Mouse (Mus musculus) testis, adult 2 months (tissue): ENCODE data around the gene Tom1l1. TPM values are rescaled to one million over a fixed set of nuclear protein-coding genes. Genes with fewer than 3 reads are reported as not detected.

Source experiments
- H3K27ac ChIP-seq: fragments of 200-500 bp; 2 replicates; pipeline ENCODE4 v1.5.1; 2012; ENCODE audit warnings: low read depth, low read length; ENCODE audit not compliant: control insufficient read depth, insufficient read depth
- H3K27me3 ChIP-seq: fragments of 200-500 bp; 2 replicates; pipeline ENCODE4 v1.6.1; 2012; ENCODE audit warnings: mild to moderate bottlenecking, low read length, moderate library complexity; ENCODE audit not compliant: control insufficient read depth, insufficient read depth
- H3K36me3 ChIP-seq: fragments of 200-500 bp; 2 replicates; pipeline ENCODE4 v1.6.1; 2012; ENCODE audit warnings: mild to moderate bottlenecking, low read length; ENCODE audit not compliant: control insufficient read depth, insufficient read depth
- H3K4me1 ChIP-seq: fragments of 200-500 bp; 2 replicates; pipeline ENCODE4 v1.6.1; 2012; ENCODE audit warnings: low read length; ENCODE audit not compliant: control insufficient read depth, insufficient read depth
- H3K4me3 ChIP-seq: fragments of 200-500 bp; 2 replicates; pipeline ENCODE4 v1.5.1; 2012; ENCODE audit warnings: low read depth, mild to moderate bottlenecking, low read length, moderate library complexity, mixed read lengths; ENCODE audit not compliant: control insufficient read depth
- CTCF ChIP-seq: fragments of 200-500 bp; IDR thresholded peaks from 2 replicates; pipeline ENCODE4 v1.5.1; 2012; ENCODE audit warnings: low read depth, mild to moderate bottlenecking, inconsistent platforms, low read length, moderate library complexity; ENCODE audit not compliant: control insufficient read depth, insufficient read depth, insufficient replicate concordance
- POLR2A ChIP-seq: fragments of 200-500 bp; IDR thresholded peaks from 2 replicates; pipeline ENCODE4 v1.6.1; 2012; ENCODE audit warnings: low read depth, mild to moderate bottlenecking, inconsistent platforms, low read length, moderate library complexity; ENCODE audit not compliant: control insufficient read depth
- polyA plus RNA-seq: library from polyadenylated mRNA; depleted of rRNA; stranded (reverse); fragments of >200 nt; gene quantifications from 2 replicates; pipeline ENCODE4 v1.2.3, GENCODE M21; 2012

Tom1l1 gene
- polyA plus RNA-seq, 1 experiment = 3.7 TPM

- H3K27ac ChIP-seq = no peak overlapping the region
- H3K4me1 ChIP-seq = no peaks in the 10 kb centered on the region
- H3K4me3 ChIP-seq = no peak overlapping the region
- no peak for TF ChIP-seq POLR2A
- TF ChIP-seq CTCF = no peak
- H3K27me3 ChIP-seq = no peaks in the 10 kb centered on the region
- no peaks in the 10 kb centered on the region for H3K36me3 ChIP-seq
Observed at GRCm38 (mm10) chr11:90632480-90632879, 55.7 kb downstream of the Tom1l1 start.

- no peaks in the 10 kb centered on the region for H3K4me1 ChIP-seq
- TF ChIP-seq POLR2A (no peak), CTCF (no peak)
- H3K4me3 ChIP-seq = no peak overlapping the region
- no peak overlapping the region for H3K27ac ChIP-seq
- no peaks in the 10 kb centered on the region for H3K27me3 ChIP-seq
- no peaks in the 10 kb centered on the region for H3K36me3 ChIP-seq
Observed at GRCm38 (mm10) chr11:90627751-90628150, 60.4 kb downstream of the Tom1l1 start.

GRCm38 (mm10) chr11:90625174-90625573 lies 63.0 kb downstream of the Tom1l1 start:
- no peak overlapping the region for H3K4me3 ChIP-seq
- H3K27me3 ChIP-seq = no peaks in the 10 kb centered on the region
- H3K27ac ChIP-seq = no peak overlapping the region
- H3K36me3 ChIP-seq = no peaks in the 10 kb centered on the region
- no peaks in the 10 kb centered on the region for H3K4me1 ChIP-seq
- TF ChIP-seq POLR2A = no peak
- TF ChIP-seq CTCF = no peak

GRCm38 (mm10) chr11:90623477-90623876 lies 64.7 kb downstream of the Tom1l1 start:
- Histone ChIP-seq H3K4me3 (no peak overlapping the region), H3K4me1 (no peaks in the 10 kb centered on the region), H3K27me3 (no peaks in the 10 kb centered on the region), H3K27ac (no peak overlapping the region), H3K36me3 (no peaks in the 10 kb centered on the region)
- TF ChIP-seq POLR2A = no peak
- TF ChIP-seq CTCF = no peak

GRCm38 (mm10) chr11:90622500-90622899 lies 65.7 kb downstream of the Tom1l1 start:
- no peak overlapping the region for H3K27ac ChIP-seq
- no peaks in the 10 kb centered on the region for H3K27me3 ChIP-seq
- H3K4me1 ChIP-seq = no peaks in the 10 kb centered on the region
- TF ChIP-seq POLR2A (no peak), CTCF (no peak)
- no peak overlapping the region for H3K4me3 ChIP-seq
- H3K36me3 ChIP-seq = no peaks in the 10 kb centered on the region

GRCm38 (mm10) chr11:90622044-90622443 lies 66.1 kb downstream of the Tom1l1 start:
- Histone ChIP-seq H3K36me3 (no peaks in the 10 kb centered on the region), H3K27me3 (no peaks in the 10 kb centered on the region), H3K4me3 (no peak overlapping the region), H3K4me1 (no peaks in the 10 kb centered on the region), H3K27ac (no peak overlapping the region)
- TF ChIP-seq POLR2A (no peak), CTCF (no peak)

- Histone ChIP-seq H3K4me3 (no peak overlapping the region), H3K4me1 (no peaks in the 10 kb centered on the region), H3K27ac (no peak overlapping the region), H3K36me3 (no peaks in the 10 kb centered on the region), H3K27me3 (no peaks in the 10 kb centered on the region)
- no peak for TF ChIP-seq CTCF
Observed at GRCm38 (mm10) chr11:90616431-90616830, 71.7 kb downstream of the Tom1l1 start.

- H3K4me1 ChIP-seq = no peaks in the 10 kb centered on the region
- no peak overlapping the region for H3K27ac ChIP-seq
- H3K36me3 ChIP-seq = no peaks in the 10 kb centered on the region
- TF ChIP-seq POLR2A (no peak), CTCF (no peak)
- H3K4me3 ChIP-seq = no peak overlapping the region
- H3K27me3 ChIP-seq = no peaks in the 10 kb centered on the region
Observed at GRCm38 (mm10) chr11:90614743-90615142, 73.4 kb downstream of the Tom1l1 start.
